Mouse (Mus musculus) stomach, embryonic 15.5 days (tissue): ENCODE measurements at regions not wholly inside any gene's neighbourhood (a gene's known extent, or its start where the extent isn't known, plus 50 kb on each side); places are given as distances from the start of the nearest gene placed in this dataset.

Experiments
- ATAC-seq: fragments of 200-750 bp; cut with Nextera tagmentation; 2 replicates; pipeline ENCODE4 v1.8.0; 2017; ENCODE audit warnings: low read depth, moderate number of reproducible peaks, moderate TSS enrichment; ENCODE audit not compliant: insufficient read depth, low FRiP score
- H3K27ac ChIP-seq: fragments of 300-500 bp; sonication (generic); 2 replicates; pipeline ENCODE4 v1.5.1; 2015; ENCODE audit warnings: mild to moderate bottlenecking, inconsistent platforms
- H3K27me3 ChIP-seq: fragments of 300-500 bp; sonication (generic); replicated peaks from 2 replicates; pipeline ENCODE4 v1.6.1; 2015; ENCODE audit warnings: inconsistent platforms
- H3K36me3 ChIP-seq: fragments of 300-500 bp; sonication (generic); 2 replicates; pipeline ENCODE4 v1.6.1; 2015; ENCODE audit warnings: inconsistent platforms
- H3K4me1 ChIP-seq: fragments of 300-500 bp; sonication (generic); 2 replicates; pipeline ENCODE4 v1.6.1; 2015; ENCODE audit warnings: inconsistent platforms
- H3K4me2 ChIP-seq: fragments of 300-500 bp; sonication (generic); 2 replicates; pipeline ENCODE4 v1.6.1; 2015; ENCODE audit warnings: mild to moderate bottlenecking, inconsistent platforms
- H3K4me3 ChIP-seq: fragments of 300-500 bp; sonication (generic); replicated peaks from 2 replicates; pipeline ENCODE4 v1.5.1; 2015; ENCODE audit warnings: inconsistent platforms
- H3K9ac ChIP-seq: fragments of 300-500 bp; sonication (generic); 2 replicates; pipeline ENCODE4 v1.6.1; 2015; ENCODE audit warnings: inconsistent platforms
- H3K9me3 ChIP-seq: fragments of 300-500 bp; sonication (generic); 2 replicates; pipeline ENCODE4 v1.6.1; 2016; ENCODE audit warnings: inconsistent platforms
- WGBS: fragments of 180-500 bp; shearing (Covaris S2); methylation state at CpG from one replicate; pipeline ENCODE4 v1.1.7; 2015; 5-methylcytosine and 5-hydroxymethylcytosine counted together

DNA sequence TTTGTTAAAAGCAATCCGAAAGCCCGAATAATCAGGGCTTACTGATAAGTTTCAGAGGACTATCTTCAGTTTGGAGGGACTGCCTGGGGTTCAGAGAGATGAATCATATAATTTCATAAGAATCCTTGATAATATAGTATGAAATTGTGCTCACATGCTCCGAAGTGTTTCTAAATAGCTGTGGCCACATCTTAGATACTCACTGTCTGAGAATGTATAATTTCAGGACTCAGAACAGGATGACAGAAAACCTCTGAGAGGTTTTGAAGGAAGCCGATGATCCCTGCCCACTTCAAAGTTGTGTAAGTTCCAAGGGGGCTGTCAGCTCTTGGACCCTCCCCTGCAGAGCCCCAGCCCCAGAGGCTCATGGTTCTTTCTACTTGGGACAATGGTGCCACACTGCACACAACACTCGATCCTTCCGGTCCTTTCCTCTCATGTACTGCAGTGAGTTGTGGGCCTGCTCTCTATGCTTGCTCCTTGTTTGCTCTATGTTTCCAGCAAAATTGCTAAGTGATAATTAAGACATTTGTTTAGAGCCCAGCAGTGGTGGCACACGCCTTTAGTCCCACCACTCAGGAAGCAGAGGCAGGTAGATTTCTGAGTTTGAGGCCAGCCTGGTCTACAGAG, 174.0 kb downstream of the Dact1 start:
- Histone ChIP-seq H3K4me2 (no peak overlapping the region), H3K27me3 (no peaks in the 10 kb centered on the region), H3K27ac (no peak overlapping the region), H3K36me3 (no peaks in the 10 kb centered on the region), H3K9ac (no peak overlapping the region), H3K4me1 (0 out of 2 replicates have a peak, but pooled peaks cover 14% of the 10 kb centered on the region), H3K9me3 (no peaks in the 10 kb centered on the region), H3K4me3 (no peak overlapping the region)
- WGBS: 88% methylated on average over 7 of the region's 7 CpGs
- no peak for ATAC-seq

- H3K9ac ChIP-seq: no peak overlapping the region
- H3K36me3 ChIP-seq: no peaks in the 10 kb centered on the region
- no peaks in the 10 kb centered on the region for H3K9me3 ChIP-seq
- H3K27ac ChIP-seq: no peak overlapping the region
- no peak for ATAC-seq
- H3K27me3 ChIP-seq: no peaks in the 10 kb centered on the region
- H3K4me3 ChIP-seq: no peak overlapping the region
- WGBS: 95% methylated on average over 5 of the region's 5 CpGs
- H3K4me2 ChIP-seq: no peak overlapping the region
- 0 out of 2 replicates have a peak, but pooled peaks cover 14% of the 10 kb centered on the region for H3K4me1 ChIP-seq
Observed at GRCm38 (mm10) chr12:71484286-71484685, 174.6 kb downstream of the Dact1 start.

GRCm38 (mm10) chr12:71486078-71486477, 176.4 kb downstream of the Dact1 start:
- H3K4me3 ChIP-seq: no peak overlapping the region
- no peak for ATAC-seq
- H3K9me3 ChIP-seq: no peaks in the 10 kb centered on the region
- no peaks in the 10 kb centered on the region for H3K27me3 ChIP-seq
- peaks cover 14% of the 10 kb centered on the region; the same call in 1 of the 2 replicates for H3K4me1 ChIP-seq
- H3K27ac ChIP-seq: no peak overlapping the region
- H3K9ac ChIP-seq: no peak overlapping the region
- WGBS: 86% methylated on average over 12 of the region's 12 CpGs
- no peaks in the 10 kb centered on the region for H3K36me3 ChIP-seq
- no peak overlapping the region for H3K4me2 ChIP-seq

DNA sequence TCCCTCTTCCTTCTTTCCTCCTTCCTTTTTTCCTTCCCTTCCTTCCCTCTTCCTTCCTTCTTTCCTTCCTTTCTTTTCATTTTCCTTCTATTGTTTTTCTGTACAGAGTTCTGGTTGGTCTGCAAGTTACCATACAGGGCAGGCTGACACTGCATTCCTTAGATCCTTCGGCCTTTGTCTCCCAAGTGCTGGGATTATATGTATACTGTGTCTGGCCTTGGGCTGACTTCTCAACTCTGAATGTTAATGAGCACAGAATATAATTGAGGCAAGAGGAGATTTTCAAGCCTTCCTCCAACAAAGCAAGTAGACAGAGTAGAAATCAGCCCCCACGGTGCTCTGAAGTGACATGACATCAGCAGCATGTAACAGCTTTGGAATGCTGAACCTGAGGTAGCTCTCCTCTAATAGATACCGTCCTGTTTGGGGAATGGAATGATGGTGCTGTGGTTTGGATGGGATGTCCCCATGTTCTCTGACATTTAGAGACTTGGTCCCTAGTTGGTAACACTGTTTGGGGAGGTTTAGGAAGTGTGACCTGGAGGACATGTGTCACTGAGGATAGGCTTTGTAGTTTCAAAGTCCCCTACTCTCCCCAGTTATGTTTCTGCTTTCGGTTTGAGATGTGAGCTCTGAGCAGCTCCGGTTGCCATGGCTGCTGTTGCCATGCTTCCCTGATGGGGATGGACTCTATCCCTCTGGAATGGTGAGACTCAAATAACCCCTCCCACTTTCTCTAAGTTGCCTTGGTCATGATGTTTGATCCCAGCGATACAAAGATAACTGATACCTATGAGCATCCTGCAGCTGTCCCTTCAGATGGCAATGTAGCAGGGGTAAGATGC, 178.1 kb downstream of the Dact1 start:
- 62% methylated on average over 6 of the region's 6 CpGs for WGBS
- no peak for ATAC-seq
- no peak overlapping the region for H3K4me2 ChIP-seq
- no peak overlapping the region for H3K27ac ChIP-seq
- H3K27me3 ChIP-seq: no peaks in the 10 kb centered on the region
- H3K9me3 ChIP-seq: no peaks in the 10 kb centered on the region
- no peak overlapping the region for H3K9ac ChIP-seq
- no peaks in the 10 kb centered on the region for H3K36me3 ChIP-seq
- H3K4me1 ChIP-seq: peaks cover 3% of the 10 kb centered on the region; the same call in 1 of the 2 replicates
- no peak overlapping the region for H3K4me3 ChIP-seq

DNA sequence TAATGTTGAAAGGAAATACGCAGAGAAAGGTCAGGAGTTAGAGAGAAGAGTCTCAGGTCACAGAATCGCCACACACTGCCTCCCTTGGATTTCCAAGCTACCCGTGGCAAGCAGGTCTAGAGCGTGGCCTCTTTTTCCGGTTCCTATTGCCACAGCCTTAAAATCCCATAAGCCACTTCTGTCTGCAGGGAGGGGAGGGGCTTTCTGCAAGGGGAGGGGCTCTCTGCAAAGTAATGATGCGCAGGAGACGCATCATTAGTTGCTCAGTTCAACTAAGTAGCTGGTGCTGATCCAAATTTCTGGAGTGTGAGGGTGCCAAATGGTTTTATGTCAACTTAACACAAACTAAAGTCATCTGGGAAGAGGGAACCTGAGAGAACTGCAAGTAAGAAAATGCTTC, 179.6 kb downstream of the Dact1 start:
- 67% methylated on average over 7 of the region's 7 CpGs for WGBS

DNA sequence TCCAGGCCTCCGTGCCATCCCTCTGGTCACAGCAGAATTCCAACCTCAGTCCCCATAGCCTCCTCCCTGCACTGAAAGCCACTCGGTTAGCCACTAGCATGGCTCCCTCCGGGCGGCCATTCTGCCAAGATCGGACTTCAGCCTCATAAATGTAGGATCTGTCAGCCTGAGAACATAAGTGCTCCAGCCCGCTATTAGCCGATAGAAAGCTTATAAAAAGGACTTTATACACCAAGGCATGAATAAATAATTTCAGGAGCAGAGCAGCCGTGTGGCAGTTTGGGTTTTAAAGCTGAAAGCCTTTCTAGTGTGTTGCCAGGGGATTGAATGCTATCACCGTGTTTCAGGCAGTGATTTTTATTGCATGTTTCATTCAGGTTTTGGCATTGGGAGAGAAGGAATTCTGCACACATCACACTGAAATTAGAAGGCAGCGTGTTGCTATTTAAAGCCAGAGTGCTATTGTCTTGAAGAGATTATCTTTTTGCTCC, 185.2 kb downstream of the Dact1 start:
- 62% methylated on average over 10 of the region's 10 CpGs for WGBS
- Histone ChIP-seq H3K9me3 (no peaks in the 10 kb centered on the region), H3K4me2 (no peak overlapping the region), H3K27ac (no peak overlapping the region), H3K9ac (no peak overlapping the region), H3K36me3 (no peaks in the 10 kb centered on the region), H3K4me1 (no peaks in the 10 kb centered on the region), H3K27me3 (no peaks in the 10 kb centered on the region), H3K4me3 (no peak overlapping the region)
- ATAC-seq: no peak

More for the DNA sequence above, 179.6 kb downstream of the Dact1 start:
- H3K27me3 ChIP-seq: no peaks in the 10 kb centered on the region
- no peaks in the 10 kb centered on the region; the same call in 1 of the 2 replicates for H3K4me1 ChIP-seq
- no peak overlapping the region for H3K4me2 ChIP-seq
- H3K9me3 ChIP-seq: no peaks in the 10 kb centered on the region
- no peaks in the 10 kb centered on the region for H3K36me3 ChIP-seq
- H3K27ac ChIP-seq: no peak overlapping the region
- no peak overlapping the region for H3K4me3 ChIP-seq
- H3K9ac ChIP-seq: no peak overlapping the region
- no peak for ATAC-seq

DNA sequence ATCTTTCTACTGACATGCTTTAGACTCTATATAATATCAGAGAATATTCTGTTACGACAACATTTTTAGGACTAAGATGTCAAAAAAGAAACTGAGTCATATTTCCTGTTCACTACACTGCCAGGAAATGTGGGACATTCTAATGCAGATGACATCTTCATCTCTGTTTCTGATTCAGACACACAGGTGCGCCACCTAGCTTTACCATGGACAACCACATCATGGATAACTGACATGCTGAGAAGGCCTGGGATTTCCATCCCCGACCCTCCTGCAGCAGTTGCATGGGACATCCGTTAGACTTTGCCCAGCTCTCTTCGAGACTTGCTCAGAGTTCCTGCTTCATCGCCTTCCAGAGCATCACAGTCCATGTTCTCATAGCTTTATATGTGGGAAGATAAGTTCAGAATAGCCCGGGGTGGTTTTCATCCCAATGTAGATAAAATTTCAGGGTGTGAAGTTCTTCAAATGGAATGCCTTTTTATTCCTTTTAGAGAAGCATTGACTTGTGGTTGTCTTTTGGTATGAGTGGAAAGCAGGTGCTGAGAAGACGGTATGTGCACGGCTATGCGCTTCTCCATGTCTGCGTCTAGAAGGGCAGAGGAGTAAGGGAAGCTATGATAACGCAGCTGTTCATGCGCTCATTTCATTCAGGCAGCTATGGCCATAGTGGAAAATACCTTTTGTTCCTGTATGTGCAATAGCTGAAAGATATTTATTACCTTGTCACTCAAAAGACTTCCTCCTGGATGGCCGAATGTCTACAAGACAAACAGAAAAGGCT, 188.8 kb downstream of the Dact1 start:
- Histone ChIP-seq H3K36me3 (no peaks in the 10 kb centered on the region), H3K4me1 (no peaks in the 10 kb centered on the region), H3K9ac (no peak overlapping the region), H3K4me2 (no peak overlapping the region), H3K4me3 (no peak overlapping the region), H3K27ac (no peak overlapping the region), H3K9me3 (no peaks in the 10 kb centered on the region), H3K27me3 (no peaks in the 10 kb centered on the region)
- WGBS: 73% methylated on average over 14 of the region's 14 CpGs
- ATAC-seq: no peak

DNA sequence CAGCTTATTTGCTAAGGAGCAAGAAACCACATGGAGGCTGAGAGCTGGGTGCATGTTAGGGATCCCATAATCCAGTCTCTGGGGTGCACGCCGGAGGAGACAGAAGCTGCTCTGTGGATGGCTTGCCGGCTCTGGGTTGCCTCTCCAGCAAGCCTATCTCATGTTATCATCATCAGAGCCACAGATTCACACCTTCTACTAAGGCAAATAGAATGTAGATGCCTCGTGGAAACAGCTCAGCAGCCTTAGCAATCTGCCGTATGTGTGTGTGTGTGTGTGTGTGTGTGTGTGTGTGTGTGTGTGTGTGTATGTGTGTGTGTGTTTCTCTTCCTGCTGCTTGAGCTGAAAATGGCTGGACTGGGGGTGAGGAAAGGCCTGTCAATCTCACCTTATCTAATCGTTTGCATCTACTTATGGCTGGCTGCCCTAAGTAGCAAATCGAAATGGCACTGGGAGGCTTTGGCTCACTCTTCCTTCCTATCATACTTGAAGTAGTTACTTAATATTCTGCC, 191.7 kb downstream of the Dact1 start:
- Histone ChIP-seq H3K36me3 (no peaks in the 10 kb centered on the region), H3K4me3 (no peak overlapping the region), H3K4me1 (no peaks in the 10 kb centered on the region), H3K27ac (no peak overlapping the region), H3K9ac (no peak overlapping the region), H3K4me2 (no peak overlapping the region), H3K9me3 (no peaks in the 10 kb centered on the region), H3K27me3 (no peaks in the 10 kb centered on the region)
- WGBS: 52% methylated on average over 7 of the region's 7 CpGs
- no peak for ATAC-seq

DNA sequence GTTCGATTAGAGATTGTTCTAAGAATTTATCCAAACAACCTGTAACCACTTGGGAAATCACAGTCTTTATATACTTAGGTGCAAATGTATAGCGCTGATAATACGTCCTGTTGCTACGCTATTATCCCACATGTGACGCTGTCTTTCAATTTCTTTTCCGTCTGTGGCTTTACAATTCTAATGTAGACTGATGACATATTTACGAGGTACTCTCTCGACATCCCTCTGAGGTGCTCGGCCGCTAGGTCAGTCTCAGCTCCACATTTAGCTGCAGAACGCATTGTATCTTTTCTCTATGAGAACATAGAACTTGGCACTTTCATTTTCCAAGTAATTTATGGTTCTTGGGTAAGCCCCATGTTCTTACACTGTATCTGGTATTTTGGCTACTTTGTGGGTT, 193.6 kb downstream of the Dact1 start:
- Histone ChIP-seq H3K9me3 (no peaks in the 10 kb centered on the region), H3K9ac (no peak overlapping the region), H3K4me2 (no peak overlapping the region), H3K27ac (no peak overlapping the region), H3K4me1 (no peaks in the 10 kb centered on the region), H3K27me3 (no peaks in the 10 kb centered on the region), H3K36me3 (no peaks in the 10 kb centered on the region), H3K4me3 (no peak overlapping the region)
- 77% methylated on average over 11 of the region's 11 CpGs for WGBS
- no peak for ATAC-seq

DNA sequence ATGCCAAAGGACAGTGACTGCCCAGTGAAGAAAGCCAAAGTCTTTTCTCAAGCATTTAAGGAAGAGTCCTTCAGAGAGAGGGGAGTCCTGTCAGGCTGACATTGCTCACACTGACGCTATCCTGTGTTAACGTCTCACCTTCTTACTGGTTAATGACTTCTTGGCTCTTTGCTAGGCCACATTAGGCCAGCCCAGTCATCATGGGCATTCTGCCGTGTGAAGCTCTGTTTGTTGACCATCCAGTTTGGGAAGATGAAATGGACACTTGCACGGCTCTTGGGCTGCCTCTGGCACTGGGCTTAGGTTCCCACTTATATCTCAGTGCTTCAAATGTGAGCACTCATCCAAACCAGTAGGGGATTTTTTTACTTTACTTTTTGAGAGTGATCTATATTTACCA, 196.5 kb downstream of the Dact1 start:
- no peak overlapping the region for H3K9ac ChIP-seq
- no peak overlapping the region for H3K4me2 ChIP-seq
- H3K27me3 ChIP-seq: no peaks in the 10 kb centered on the region
- no peaks in the 10 kb centered on the region for H3K9me3 ChIP-seq
- H3K27ac ChIP-seq: no peak overlapping the region
- H3K36me3 ChIP-seq: no peaks in the 10 kb centered on the region
- no peaks in the 10 kb centered on the region for H3K4me1 ChIP-seq
- no peak overlapping the region for H3K4me3 ChIP-seq
- 63% methylated on average over 4 of the region's 4 CpGs for WGBS
- no peak for ATAC-seq

DNA sequence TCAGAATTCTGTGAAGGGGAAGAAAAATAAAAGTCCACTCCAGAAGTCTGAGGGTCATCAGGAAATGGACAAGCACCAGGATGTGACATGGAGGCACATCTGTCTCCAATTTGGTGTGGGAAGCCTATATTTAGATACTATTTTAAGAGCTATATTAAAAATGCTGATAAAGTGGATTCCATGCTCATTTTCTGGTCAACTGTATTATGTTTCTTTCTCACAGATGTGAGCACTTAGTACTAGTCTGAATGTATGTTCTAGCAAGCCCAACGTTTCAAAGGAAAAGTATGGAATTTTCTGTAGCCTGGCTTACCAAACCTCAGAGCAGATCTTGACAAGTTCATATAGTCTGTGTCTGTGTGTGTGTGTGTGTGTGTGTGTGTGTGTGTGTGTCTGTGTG, 197.0 kb downstream of the Dact1 start:
- Histone ChIP-seq H3K36me3 (no peaks in the 10 kb centered on the region), H3K27me3 (no peaks in the 10 kb centered on the region), H3K4me2 (no peak overlapping the region), H3K4me1 (no peaks in the 10 kb centered on the region), H3K9me3 (no peaks in the 10 kb centered on the region), H3K9ac (no peak overlapping the region), H3K27ac (no peak overlapping the region), H3K4me3 (no peak overlapping the region)
- 55% methylated on average over 1 of the region's 1 CpGs for WGBS
- no peak for ATAC-seq
